Mouse (Mus musculus) thymus, postnatal 0 days (tissue): ENCODE results near the gene Gse1. TPM values are rescaled to one million over a fixed set of nuclear protein-coding genes. Genes with fewer than 3 reads are reported as not detected.

Source experiments
- DNase-seq: peaks from one replicate; pipeline ENCODE4 v3.0.0-alpha.2; 2015; ENCODE audit warnings: low spot score
- polyA plus RNA-seq: library from polyadenylated mRNA; unstranded; fragments of >200 nt; fragmentation: Nextera tagmentation; extraction: Ambion mirVana; gene quantifications from 2 replicates; pipeline ENCODE4 v1.2.1, GENCODE M21; 2015

Gene Gse1
- polyA plus RNA-seq, 1 experiment from 2014 or later = 35.9 TPM

DNA sequence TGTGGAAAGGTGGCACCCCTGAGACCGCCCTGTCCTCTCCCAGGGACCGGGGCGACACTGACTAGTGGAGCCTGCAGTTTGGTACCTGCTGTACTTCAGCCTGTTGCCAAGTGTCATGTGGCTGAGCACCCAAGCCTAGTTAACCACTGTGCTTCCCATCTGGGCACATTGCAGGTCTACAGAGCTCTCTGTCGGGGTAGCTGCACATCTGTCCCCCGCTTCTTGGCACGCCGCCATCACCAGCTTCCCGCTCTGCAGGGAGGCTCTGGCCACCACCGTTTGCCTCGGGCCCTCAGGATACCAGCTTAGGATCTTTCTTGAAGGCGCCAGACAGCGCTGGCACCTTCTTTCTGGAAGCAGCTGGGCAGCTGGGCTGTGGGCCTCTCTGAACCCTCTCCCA, 6.2 kb downstream of the Gse1 start:
- DNase-seq = no peak

DNA sequence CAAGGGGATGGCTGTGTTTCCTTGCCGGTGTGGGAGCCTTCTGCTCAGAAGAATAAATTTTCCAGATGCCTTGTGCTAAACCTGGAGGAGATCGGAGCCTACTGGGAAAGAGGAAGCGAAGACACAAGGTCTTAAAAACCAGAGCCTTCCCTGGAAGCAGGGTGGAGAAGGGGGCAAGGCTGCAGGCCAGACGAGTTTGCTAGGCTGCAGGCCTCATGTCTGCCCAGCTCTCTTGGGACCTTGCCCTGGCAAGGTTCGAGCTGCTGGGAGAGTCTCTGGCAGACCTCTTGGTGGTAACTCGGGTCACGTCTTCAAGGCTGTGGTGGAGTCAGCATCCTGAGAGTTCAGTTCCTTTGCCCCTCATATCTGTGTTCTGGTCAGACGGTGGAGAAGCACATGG, 6.6 kb downstream of the Gse1 start:
- no peak for DNase-seq

DNA sequence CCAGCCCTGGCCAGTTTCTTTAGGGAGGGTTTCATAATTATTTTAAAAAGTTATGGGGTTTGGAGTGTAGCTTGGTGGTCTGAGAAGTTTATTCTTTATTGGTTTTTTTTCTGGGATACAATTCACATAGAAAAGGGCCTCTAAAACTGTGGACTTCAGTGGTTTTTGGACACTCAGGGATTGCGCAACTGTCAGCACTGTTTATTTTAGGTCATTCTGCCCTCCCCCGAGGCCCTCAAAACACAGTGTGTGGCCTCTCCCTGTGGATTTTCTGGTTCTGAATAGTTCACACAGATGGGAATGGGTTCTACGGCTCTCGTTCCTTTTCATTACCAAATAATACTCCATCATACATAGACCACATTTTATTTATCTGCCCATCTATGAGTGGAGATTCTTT, 15.0 kb downstream of the Gse1 start:
- no peak for DNase-seq

DNA sequence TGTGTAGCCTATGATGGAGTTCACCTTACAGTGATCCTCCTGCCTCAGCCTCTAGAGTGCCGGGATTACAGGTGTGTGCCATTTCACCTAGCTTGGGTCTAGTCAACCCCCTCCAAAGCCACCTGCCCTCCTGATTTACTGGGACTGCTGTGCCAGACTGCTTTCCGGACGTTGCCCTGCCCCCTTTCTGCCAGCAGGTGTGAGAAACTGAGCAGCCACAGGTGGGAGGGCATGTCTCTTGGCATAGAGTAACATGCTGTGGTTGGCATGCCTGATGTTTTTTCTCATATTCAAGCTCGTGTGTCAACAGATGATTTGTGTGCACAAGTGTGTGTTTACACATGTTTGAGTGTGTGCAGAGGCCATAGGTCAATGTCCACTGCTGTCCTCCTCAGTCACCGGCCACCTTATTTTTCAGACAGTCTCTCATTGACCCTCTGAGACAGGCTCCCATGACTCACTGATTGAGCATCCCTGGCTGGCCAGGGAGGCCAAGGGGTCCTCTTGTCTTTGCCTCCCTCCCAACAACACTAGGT, 15.7 kb downstream of the Gse1 start:
- no peak for DNase-seq

DNA sequence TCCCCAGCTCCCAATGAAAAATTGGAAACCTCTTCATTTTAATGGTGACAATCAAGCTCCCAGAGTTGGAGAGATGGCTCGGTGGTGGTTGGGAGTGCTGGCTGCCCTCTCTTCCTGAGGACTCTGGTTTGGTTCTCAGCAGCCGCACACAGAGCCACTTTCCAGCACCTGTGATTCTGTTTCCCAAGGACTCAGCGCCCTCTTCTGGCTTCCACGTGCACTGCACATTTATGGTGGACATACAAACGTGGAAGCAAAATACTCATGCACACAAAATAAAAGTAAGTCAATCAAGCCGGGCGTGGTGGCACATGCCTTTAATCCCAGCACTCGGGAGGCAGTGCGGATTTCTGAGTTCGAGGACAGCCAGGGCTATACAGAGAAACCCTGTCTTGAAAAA, 16.3 kb downstream of the Gse1 start:
- DNase-seq = no peak

DNA sequence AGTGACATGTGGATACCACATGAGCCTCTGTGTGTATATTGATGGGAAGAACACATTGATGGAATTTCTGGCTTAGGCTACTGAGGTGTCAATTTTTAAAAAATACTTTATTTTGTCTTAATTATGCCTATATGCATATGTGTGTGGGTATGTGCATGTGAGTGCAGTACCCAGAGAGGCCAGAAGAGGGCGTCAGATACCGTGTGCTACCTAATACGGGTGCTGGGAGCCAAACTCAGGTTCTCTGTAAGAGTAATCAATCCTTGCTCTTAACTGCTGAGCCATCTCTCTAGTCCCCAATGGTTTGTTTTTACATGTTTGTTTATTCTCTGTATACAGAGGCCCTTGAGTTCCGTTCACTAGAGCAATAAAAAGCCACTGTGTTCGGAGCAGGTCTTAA, 19.4 kb downstream of the Gse1 start:
- DNase-seq = no peak

DNA sequence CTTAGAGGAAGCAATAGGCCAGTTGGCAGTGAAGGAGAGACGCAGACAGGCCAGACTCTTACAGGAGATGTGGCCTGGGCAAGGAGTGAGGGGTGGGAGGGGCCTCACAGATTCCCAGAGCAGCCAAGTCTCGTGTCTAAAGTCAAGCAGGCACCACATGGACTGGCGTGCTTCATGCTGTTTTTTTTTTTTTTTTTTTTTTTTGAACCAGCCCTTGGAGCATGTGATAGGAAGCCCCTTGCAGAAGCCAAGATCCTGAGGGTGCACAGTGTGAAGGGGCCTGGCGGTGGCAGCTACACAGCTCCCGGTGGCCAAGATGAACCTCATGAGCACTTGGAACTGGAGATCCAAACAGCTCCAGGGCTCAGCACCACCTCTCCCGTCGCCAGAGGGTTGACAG, 19.8 kb downstream of the Gse1 start:
- no peak for DNase-seq

DNA sequence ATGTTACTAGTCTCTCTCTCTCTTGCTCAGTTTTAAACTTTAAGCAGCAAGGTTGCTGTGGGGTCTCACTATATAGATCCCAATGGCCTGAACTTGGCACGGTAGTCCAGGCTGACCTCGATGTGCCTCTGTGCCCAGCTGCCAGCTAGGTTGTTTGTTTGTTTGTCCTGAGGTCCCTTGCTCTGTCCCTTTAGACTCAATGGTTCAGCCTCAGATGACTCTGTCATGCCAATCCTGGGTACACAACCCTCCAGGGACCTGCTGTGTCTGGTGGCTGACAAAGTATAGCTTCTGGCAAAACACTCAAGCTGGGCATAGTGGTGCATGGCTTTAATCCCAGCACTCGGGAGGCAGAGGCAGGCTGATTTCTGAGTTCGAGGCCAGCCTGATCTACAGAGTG, 20.2 kb downstream of the Gse1 start:
- no peak for DNase-seq

DNA sequence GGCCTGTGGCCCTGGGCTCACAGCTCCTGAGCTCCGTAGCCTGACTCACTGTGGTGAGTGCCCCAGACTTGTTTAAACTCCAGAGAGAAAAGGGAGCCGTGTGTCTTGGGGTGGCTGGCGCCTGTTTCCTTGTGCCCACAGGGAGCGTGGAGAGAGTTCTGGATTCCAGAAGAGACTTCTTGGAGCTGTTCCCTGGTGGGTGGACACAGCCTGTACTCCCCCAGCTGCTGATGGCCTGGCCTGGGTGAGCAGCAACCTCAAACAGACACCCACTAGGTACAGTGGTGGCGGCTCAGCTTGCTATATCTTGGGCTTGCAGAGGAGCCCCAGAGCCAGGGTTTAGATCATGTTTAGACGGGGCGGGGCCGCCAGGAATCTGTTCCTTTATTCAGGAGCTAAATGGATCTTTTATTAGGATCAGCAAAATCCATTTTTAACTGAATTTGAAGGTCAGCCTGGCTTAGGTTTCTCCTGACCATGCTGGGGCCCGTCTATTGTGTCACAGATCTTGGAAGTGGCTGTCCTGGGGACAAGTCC, 21.6 kb downstream of the Gse1 start:
- DNase-seq = no peak

DNA sequence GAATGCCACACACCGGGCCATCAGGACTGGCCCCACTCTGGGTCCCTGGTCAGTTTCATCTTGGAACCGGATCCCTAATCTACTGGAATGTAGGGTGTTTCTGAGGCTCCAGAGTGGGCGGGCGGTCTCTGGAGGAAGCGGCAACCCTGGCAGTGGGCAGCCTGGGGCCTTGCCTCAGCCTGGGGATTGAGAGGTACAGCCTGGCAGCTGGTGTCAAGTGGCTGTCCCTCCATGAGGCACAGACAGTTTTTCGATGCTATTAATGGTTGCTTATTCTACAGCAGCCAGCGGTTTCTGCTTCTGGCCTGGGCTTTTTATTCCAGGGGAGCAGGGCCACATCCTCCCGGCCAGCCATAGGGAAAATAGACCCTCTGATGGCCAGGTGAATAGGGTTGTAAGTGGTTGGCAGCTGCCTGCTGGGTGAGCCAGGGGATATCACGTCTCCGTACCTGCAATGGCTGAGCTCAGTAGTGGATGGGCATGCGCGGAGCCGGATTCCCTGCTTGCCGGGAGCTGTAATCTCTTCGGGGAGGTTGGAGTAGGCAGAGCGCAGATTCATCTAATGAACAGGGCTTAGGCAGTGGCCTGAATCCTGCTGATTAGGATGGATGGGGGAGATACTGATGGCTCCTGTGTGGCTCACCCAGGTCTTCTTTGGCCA, 22.6 kb downstream of the Gse1 start:
- no peak for DNase-seq

DNA sequence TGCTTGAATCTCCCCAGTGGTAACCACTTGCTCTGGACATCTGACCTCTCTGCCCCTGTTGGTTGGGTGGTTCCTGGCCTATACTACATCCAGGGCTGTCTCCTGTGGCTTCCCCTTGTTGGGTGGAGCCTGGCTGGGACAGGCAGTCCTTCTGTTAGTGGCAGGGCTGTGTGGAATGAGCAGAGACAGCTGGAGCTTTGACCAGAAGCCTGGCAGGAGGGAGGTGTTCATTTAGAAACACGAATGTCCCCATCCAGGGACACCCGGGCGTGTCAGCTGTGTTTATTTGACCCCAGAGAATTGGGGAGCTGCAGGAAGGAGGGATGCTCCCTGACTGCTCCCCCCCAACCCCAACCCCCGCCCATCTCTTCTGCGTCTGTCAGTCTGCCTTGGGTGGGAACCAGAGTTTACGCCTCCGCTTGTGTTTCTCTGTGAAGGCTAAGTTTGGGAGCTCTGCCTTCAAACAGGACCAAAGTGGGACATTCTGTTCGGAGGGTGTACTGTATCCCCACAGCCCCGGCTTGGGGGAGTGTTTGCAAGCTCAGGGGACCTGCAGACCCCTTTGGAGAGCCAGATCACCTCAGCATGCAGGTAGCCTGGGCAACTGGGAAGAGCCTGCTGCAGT, 23.3 kb downstream of the Gse1 start:
- no peak for DNase-seq

DNA sequence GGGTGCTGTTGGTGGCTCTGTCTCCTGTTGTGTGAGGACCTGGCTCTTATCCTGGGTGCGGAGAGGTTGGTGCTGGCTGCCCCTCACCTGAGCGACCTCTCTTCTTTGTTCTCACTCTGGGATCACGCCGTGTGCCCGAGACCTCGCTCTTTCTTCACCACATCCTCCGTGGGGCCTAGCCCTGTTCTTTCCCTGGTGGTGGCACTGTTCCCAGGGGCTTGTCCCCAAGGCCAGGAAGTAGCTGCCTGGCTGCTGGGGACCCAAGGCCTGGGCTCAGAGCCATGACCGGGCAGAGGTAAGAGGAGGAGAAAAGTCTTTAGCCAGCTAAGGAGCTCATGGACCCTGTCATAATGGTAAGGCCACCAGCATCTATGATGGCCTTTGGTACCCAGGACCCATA, 25.4 kb downstream of the Gse1 start:
- no peak for DNase-seq

DNA sequence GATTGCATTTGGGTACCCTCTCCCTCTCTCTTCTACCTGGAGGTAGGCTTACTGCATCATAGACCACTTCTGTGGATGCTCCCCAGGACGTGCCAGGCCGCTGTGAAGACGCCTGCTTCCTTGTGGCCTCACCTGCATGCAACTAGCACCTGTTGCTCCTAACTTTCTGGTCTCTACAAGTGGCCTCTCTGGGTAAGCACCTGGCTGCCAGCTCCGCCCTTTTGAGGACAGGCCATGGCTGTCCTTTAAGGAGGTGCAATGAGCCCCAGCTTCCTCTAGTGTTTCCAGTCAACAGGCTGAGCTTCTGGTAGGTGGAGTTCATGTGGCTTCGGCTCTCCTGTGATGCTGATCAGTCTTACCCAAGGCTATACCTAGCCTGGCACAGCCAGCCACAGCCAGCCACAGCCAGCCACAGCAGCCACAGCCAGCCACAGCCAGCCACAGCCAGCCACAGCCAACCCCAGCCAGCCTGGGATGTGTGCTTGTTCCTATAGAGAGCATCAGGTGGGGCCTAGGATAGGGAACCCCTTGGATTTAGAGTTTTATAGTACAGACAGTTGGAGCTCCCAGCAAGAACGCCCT, 27.2 kb downstream of the Gse1 start:
- DNase-seq = no peak

DNA sequence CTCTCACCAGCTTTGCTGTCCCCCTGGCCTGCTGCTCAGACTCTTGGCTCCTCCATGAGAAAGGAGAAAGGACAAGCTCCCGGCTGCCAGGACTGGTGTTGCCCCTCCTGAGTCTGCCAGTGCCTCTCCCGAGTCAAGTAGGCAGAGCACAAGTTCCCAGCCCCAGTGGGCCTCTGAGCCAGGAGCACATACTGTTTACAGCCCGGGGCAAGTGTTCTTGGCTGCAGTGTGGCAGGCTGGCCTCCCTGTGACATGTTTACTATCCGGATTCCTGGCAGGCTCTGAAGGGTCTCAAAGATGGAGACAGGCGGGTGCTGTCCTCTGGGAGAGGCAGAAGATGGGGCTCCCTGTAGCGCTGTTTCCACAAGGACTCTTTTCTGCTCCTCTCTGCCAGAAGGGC, 28.7 kb downstream of the Gse1 start:
- DNase-seq = no peak

DNA sequence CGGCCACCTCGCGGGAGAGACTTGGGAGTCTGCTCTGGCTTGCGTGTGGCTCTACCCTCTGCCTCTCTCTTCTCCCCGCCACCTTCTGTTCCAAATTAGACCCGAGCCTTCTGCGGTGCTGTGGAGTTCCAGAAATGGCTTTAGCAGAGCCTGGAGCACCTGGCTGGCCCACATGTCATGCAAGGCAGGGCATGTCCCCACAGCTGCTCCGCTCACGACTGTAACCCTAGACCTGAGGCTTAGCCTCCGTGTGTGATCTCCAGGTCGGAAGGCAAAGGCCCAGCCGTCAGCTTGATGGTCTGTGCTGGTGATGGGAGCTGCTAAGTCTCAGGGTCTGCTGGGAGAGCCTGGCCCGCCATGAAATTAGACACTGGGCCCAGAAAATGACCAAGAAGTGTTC, 30.9 kb downstream of the Gse1 start:
- DNase-seq = no peak

DNA sequence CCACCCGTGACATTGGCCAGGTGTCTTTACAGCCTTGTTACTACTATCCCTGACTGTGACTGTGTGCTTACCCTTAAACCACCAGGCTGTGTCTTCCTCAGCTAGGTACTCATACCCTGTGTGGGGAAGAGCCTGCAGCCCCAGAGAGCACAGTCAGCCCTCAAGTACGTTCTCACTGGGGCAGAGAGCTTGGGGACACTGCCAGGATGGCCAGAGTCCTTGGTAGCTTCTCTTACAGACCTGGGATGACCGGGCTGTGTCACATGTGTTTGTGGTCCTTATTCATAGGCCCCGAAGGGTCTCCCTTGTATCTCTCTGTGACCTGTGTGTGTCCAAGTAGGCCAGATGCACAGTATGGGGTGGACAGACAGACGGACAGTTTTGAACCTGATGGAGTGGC, 32.4 kb downstream of the Gse1 start:
- DNase-seq = no peak

DNA sequence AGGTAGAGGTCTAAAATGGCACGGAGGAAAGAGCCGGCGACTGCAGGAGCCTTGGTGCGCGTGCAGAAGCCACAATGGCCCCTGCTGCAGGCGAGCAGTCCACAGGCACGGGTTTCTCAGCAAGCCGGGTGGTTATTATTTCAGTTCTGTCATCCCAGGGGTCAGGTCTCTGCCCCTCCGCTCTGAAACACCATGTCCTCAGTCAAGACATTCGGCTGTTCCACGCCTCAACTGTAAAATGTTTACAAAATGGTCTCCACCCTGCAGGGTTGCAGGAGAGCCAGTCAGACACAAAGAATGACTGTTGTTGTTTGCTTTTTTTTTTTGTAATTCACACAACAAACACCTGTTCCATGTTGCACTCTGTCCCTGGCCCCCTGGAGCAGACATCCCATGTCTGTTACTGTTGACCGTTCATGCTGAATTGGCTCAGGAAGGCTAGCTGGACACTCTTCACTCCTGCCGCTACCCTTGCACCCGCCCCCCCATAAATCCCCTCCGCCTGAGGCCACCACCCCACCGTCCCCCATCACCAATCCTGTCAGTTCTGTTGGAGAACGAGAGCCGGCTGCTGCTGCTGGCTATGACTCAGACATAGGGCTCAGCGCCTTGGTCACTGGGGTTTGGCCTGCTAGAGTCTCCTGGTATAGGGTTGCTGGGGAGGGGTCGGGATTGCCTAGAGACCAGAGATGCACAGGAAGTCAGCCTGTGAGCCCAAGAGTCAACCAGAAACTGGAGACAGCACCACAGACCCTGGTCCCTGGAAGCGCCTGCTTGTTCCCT, 33.3 kb downstream of the Gse1 start:
- no peak for DNase-seq

DNA sequence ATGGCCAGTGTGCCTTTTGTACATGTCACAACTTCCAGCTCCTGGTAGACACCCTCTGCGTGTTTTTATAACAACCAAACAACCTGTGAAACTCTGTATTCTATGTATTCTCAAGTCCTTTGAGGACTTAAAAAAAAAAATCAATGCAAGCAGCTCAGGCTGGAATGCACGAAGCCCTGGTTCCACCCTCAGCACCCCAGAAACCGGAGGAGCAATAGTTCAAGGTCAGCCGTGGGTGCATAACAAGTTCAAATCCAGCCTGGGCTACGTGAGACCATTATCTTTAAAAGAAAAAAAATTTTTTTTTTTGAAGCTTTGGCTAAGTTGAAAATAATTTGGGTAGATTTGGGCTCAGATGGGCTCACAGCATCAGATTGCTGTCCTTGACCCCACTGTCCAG, 35.6 kb downstream of the Gse1 start:
- DNase-seq = no peak

DNA sequence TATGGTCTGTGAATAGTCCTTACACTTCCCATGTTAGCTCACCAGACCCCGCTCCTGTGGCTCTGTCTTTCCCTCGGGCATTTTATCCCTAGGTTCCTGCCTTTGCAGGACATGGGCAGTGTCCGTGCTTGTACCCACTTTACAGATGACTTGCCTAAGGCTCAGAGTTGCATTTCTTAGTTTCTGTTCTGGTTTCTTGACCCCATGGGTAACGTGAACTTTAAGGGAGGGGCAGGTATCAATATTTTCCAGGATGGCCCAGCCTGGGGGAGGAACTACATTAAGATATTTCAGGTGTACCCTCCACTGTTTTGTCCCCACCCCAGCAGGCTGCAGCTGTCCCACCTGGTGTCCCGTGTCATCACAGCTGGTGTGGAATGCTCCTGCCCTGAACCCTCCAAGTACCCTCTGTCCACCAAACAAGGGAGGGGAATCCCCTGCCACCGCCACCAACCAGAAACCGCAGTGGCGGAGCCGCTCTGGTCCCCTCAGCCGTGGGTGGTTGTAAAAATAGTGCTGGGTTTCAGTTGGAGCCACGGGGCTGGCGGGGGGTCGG, 36.2 kb downstream of the Gse1 start:
- DNase-seq = no peak

DNA sequence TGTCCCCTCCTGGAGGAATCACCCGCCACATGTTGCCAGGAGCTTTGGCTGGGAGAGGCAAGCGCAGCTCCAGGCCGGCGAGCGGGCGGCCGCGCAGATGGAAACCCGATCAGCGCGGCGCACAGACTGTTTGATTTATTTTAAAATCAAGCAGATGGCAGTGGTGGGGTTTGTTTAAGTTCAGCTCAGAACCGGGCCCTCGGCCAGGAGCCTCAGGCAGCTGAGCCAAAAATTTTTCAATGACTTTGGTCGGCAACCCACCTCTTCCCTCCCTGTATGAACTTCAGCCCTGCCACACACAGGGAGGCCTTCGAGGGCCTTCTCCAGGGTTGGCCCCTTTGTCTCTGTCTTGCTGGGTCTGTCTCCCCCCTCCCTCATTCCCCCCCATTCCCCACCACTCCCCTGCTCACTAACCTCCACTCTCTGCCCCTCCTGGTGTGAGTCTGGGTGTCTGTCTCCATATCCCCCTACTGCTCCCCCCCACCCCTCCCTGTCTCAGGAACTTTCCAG, 36.7 kb downstream of the Gse1 start:
- DNase-seq = no peak

DNA sequence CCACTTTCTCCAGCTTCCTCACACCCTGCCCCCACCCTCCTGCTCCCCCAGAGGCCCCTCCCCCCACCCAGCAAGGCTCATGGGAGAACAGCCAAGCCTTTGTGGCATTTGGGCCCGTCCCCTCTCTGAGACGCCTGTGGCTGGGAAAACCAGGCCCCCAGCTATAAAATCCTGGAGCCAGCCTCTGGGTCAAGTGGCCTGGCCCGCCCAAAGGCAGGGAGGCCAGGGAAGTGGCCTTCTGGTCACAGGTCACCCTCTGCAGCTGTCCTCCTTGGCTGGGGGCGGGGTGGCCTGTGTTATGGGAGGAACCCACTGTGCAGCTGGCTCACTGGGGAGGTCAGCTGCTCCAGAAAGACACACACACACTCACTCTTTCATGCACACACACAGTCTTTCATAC, 37.2 kb downstream of the Gse1 start:
- no peak for DNase-seq
